Mouse (Mus musculus) embryo, embryonic 11 days (tissue): ENCODE measurements around the gene Atad3a.

Experiments
- DNase-seq: peaks from one replicate; pipeline ENCODE4 v3.0.0-alpha.2; 2015

The Atad3a gene

GRCm38 (mm10) chr4:155735788-155736187 is 25.1 kb downstream of the Atad3a start:
- DNase-seq = no peak

DNA sequence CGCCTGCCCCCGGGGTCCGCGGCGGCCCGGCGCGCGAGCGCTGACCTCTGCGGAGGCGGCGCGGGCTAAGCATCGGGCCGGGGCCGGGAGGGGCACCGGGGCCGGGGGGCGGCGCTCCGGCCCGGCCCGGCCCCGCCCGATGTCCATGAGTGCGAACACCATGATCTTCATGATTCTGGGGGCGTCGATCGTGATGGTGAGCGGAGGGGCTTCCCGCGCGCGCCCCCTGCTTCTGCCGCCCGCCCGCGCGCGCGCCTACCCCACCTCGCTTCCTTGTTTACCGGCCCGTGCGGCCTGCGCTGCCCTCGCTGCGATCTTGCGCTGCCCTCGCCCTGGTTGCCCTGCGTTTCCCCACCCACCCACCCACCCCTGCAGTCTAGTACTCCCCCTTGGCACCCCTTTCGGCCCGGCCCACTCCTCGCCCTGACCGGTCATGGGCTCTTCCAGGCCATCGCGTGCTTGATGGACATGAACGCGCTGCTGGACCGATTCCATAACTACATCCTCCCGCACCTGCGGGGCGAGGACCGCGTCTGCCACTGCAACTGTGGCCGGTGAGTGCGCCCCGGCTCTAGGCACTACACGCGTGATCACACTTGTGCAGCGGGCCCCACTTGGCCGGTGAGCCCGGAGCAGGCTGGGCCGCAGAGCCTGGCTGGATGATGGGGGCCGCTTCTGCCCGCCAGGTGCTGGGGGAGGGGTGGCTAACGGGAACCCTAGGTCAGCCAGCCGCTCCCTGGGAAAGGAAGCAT is 25.8 kb downstream of the Atad3a start:
- DNase-seq = peak; percentile 74

DNA sequence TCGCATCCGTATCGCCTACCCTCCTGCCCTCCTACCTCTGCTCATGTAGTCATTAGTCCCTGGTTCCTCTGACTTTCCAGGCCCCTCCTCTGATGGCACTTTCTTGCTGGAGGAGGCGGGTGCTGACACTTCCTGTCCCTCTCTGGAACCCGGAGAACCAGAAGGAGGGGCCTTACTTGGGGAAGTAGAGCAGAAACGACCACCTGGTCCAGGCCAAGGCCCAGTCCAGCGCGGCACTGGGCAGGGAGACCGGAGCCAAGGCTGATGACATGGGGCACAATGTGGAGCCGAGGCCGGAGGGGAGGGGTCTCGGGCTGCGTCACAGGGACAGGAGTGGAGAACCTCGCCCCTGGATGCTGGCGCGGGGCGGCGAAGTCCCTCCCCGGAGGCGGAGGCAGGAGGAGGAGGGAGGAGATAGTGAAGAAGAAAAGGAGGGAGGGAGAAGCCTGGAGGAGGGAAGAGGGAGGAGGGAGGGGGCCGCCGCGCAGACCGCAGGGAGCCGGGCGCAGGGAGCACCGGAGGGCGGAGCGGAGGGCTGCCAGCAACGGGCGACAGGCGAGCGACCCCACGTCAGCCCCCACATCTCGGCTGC is 26.4 kb downstream of the Atad3a start, which contains the start of gene Tmem240:
TSS of gene Tmem240 (plus strand) at position 451 of the 592 bp plus-strand sequence.
- peak; percentile 95 for DNase-seq

DNA sequence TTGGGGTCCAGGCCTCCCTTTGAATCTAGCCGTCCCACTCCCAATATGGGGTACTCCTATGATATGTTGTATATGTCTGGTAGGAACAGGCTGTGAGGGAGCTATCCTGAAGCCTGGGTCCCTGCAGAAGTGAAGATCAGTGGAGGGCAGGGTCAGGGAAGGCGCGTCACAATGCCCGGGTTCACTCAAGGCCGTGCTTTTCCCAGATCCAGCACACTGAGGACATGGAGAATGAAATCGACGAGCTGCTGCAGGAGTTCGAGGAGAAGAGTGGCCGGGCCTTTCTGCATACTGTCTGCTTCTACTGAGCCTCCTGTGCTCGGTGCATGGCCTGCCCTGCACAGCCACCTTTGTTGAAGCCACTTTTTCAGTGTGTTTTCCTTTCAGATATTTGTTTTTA is 27.6 kb downstream of the Atad3a start:
- no peak for DNase-seq

- DNase-seq = no peak
These were observed 32.9 kb downstream of the Atad3a start for GRCm38 (mm10) chr4:155727993-155728392.

- DNase-seq = peak; percentile 29
These were observed 39.2 kb downstream of the Atad3a start for GRCm38 (mm10) chr4:155721668-155722083.

DNA sequence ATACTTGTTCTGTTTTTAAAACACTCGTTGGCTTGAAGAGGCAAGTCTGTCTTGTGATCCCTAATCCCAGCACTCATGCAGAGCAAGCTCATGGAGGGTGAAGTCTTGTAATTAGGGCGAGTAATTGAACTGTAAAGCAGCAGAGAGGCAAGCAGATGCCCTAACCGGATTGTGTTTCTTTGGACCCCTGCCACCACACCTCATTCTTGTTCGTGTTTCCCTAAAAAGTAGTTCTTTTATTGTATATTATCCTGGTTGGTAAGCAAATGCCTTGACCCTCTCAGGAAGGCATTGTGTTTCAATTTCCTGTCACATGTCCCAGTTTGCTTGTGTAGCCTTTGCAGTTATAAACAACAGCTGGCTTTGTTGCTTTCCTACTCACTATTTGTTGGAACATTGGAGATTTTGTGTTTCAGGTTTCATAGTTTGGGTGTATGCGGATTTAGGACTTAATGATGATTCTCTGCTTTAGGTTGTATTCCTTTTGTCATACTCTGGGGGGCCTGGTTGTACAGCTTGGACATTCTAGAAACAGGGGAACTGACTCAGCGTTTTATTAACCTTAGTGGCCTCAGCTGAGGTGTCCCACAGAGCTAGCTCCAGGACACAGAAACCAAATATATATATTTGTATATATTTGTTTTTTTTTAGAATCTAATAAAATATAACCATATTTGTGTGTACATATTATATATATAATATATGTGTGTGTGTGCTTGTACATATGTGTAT is 50.2 kb downstream of the Atad3a start:
- no peak for DNase-seq

- DNase-seq = no peak
These were observed 51.9 kb downstream of the Atad3a start for GRCm38 (mm10) chr4:155708988-155709387.

DNA sequence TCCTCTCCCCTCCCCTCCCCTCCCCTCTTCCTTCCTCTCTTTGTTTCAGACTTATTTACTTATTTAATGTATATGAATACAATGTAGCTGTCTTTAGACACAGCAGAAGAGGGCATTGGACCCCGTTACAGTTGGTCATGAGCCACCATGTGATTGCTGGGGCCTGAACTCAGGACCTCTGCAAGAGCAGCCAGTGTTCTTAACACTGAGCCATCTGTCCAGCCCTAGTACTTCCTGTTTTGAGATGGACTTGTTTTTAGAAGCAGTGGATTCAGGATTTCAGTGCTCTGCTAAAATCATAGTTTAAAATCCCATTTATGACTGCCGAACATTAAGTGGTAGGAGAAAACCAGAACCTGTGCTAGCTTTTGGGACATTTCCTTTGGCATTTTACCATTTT is 52.3 kb downstream of the Atad3a start:
- no peak for DNase-seq

DNA sequence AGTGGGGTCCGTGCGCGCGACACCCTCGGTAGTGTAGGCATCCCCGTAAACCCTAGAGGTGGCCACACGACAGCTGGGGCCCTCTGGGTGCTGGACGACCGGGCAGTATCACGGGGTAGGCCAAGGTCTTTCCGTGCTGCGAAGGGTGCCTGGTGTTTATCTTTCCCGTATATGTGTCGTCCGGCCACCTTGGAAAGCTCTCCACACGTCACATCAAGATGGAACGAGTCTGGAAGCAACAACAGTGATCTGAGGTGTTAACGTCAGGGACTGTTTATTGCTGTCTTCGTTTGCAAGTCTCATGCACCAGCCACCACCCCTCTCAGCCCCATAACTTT is 55.3 kb downstream of the Atad3a start:
- DNase-seq = no peak

GRCm38 (mm10) chr4:155704721-155705591 is 55.9 kb downstream of the Atad3a start, which contains the start of gene Ssu72:
Gene Ssu72, plus strand, starts transcription at chr4:155704800.
- peak; percentile 98 for DNase-seq

DNA sequence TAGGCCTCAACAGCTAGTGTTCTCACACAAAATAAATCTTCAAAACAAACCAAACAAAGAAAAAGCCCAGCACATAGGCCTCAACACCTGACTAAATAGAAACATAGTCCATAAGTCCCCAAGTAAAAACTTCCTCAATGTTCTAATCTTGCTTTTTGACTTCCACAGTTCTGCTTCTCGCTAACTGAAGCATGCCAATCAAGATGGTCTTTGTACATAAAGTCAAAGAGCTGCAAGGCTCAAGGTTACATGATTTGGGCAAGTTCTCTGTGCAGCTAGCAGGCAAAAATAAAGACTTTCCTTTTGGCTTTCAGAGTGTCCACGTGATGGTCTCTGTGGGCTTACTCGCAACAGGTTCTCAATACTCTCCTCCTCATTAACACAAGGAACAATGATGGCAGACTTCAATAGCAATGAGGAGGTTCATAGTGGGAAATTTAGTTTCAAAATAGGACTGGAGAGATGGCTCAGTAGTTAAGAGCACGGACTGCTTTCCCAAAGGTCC is 57.4 kb downstream of the Atad3a start:
- no peak for DNase-seq

- peak; percentile 57 for DNase-seq
These were observed 60.5 kb downstream of the Atad3a start for GRCm38 (mm10) chr4:155700425-155700824.

DNA sequence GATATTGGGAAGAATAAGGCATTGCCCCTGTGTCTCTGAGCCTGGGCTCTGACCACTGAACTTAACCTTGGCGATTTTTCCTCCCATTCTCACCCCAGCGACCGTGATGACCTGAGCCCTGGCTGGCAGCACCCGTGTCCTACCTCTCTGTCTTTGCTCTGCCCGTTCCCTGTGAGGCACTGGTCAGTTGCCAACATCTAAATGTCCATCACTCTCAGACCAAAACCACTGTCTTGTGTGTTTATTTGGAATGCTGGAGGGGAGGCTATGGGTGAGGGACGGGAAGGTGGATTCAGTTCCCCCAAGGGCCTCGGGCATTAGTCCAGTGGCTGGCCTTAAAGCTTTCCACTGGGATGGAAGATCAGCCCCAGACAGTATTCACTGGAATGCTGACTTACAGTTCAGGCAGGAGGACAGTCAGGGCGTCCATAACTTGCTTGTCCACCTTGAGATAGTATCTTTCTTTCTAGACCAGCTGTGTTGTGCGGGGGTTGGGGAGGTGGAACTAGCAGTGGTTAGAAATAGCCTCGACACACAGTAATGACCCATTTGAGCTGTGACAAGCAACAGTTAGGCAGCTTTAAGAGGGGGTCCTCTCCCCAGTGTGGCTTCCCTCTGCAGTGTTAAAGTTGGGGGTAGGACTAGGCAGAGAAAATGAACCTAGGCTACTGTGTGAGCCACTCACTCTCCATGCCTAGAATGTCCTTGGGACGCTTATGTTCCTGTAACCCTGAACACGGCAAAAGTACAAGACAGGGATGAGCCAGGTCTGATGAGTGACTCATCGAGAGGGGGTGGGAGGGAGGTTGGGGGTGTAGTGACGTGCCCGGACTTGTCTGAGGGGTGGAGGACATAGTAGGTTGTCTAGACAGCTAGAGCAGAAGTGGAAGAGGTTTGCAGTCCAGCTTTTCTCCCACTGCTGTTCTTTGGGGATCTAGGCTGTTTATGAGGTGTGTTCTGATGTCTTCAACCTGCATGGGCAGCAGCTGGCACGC is 64.3 kb downstream of the Atad3a start:
- no peak for DNase-seq

DNA sequence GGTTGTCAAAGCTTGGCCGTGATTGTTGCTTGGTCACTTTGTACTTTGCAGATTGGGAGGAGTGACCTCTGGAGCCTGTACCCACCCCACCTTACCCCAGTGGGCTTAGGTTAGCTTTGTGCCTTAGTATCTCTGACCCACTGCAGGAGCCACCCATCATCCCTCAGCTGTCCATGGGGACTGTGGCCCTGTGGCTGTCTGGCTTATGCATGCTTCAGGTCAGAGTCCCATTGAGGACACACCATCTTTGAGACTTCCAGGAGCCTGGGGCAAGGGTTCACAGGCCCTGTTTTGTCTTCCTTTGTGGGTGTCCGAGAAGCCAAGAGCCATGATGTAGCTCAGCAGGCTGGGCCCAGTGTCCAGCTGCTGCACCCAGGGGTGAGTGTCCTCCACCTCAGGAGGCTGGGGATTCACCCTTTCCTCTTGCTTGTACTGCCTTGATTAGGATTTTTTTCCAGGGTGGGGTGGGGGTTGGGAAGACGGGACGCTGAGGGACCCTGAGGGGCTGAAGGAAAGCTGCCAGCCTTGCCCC is 65.3 kb downstream of the Atad3a start:
- DNase-seq = no peak

- peak; percentile 79 for DNase-seq
These were observed 66.2 kb downstream of the Atad3a start for GRCm38 (mm10) chr4:155694482-155695401.

GRCm38 (mm10) chr4:155694111-155694481 is 66.8 kb downstream of the Atad3a start, which contains the start of gene Fndc10:
Gene Fndc10, plus strand, starts transcription at chr4:155694342.
- peak; percentile 81 for DNase-seq

- no peak for DNase-seq
These were observed 68.5 kb downstream of the Atad3a start for GRCm38 (mm10) chr4:155692421-155692820.
